Mouse (Mus musculus): ENCODE data around the gene Cbfb. TPM values are rescaled to one million over a fixed set of nuclear protein-coding genes. Genes with fewer than 3 reads are reported as not detected.

Gene Cbfb
- polyA plus RNA-seq (2015; fragmentation: Nextera tagmentation; extraction: Ambion mirVana): 30.7 and 34.8 TPM in 2 replicates

GRCm38 (mm10) chr8:105170381-105171115 is at the start of gene Cbfb:
Gene Cbfb (plus strand): TSS chr8:105170674.

GRCm38 (mm10) chr8:105131509-105131908 is 39.0 kb upstream of the Cbfb start, which contains the start of gene Ces4a:
Gene Ces4a (plus strand): TSS chr8:105131800.

GRCm38 (mm10) chr8:105224413-105225271 is 54.2 kb downstream of the Cbfb start, which contains the start of gene D230025D16Rik:
Gene D230025D16Rik (plus strand): TSS chr8:105225145.

GRCm38 (mm10) chr8:105254966-105255350 is 84.5 kb downstream of the Cbfb start, which contains the start of gene B3gnt9:
Gene B3gnt9 (minus strand): TSS chr8:105255153.

GRCm38 (mm10) chr8:105264024-105264982 is 93.8 kb downstream of the Cbfb start, which contains the start of the genes Tradd and Fbxl8:
Gene Tradd (minus strand): TSS chr8:105264609.
Gene Fbxl8 (plus strand): TSS chr8:105264648.

Other genes starting within 250 kb of the Cbfb start
- gene Ces2e, start 244.4 kb upstream of the Cbfb start, polyA plus RNA-seq (2015; fragmentation: Nextera tagmentation; extraction: Ambion mirVana): not detected in 2 replicates
- not detected in 2 replicates for gene Ces2f, start 223.3 kb upstream of the Cbfb start, polyA plus RNA-seq (2015; fragmentation: Nextera tagmentation; extraction: Ambion mirVana)
- 0.20 and 0.55 TPM in 2 replicates for gene Ces2g, start 209.0 kb upstream of the Cbfb start, polyA plus RNA-seq (2015; fragmentation: Nextera tagmentation; extraction: Ambion mirVana)
- not detected in 2 replicates for gene Ces2h, start 169.8 kb upstream of the Cbfb start, polyA plus RNA-seq (2015; fragmentation: Nextera tagmentation; extraction: Ambion mirVana)
- gene Ces3a, start 122.1 kb upstream of the Cbfb start, polyA plus RNA-seq (2015; fragmentation: Nextera tagmentation; extraction: Ambion mirVana): not detected in 2 replicates
- not detected in 2 replicates for gene Ces3b, start 86.9 kb upstream of the Cbfb start, polyA plus RNA-seq (2015; fragmentation: Nextera tagmentation; extraction: Ambion mirVana)
- gene Ces4a, start 38.9 kb upstream of the Cbfb start, polyA plus RNA-seq (2015; fragmentation: Nextera tagmentation; extraction: Ambion mirVana): 0.14 and 0.15 TPM in 2 replicates
- 19.1 and 19.5 TPM in 2 replicates for gene D230025D16Rik, start 54.5 kb downstream of the Cbfb start, polyA plus RNA-seq (2015; fragmentation: Nextera tagmentation; extraction: Ambion mirVana)
- gene B3gnt9, start 84.5 kb downstream of the Cbfb start, polyA plus RNA-seq (2015; fragmentation: Nextera tagmentation; extraction: Ambion mirVana): 13.8 and 15.8 TPM in 2 replicates
- 13.8 and 16.2 TPM in 2 replicates for gene Tradd, start 93.9 kb downstream of the Cbfb start, polyA plus RNA-seq (2015; fragmentation: Nextera tagmentation; extraction: Ambion mirVana)
- gene Fbxl8, start 94.0 kb downstream of the Cbfb start, polyA plus RNA-seq (2015; fragmentation: Nextera tagmentation; extraction: Ambion mirVana): 1.9 and 2.9 TPM in 2 replicates
- gene Hsf4, start 99.1 kb downstream of the Cbfb start, polyA plus RNA-seq (2015; fragmentation: Nextera tagmentation; extraction: Ambion mirVana): 1.2 and 1.9 TPM in 2 replicates
- gene Nol3, start 105.5 kb downstream of the Cbfb start, polyA plus RNA-seq (2015; fragmentation: Nextera tagmentation; extraction: Ambion mirVana): 9.1 and 9.4 TPM in 2 replicates
- 53.4 and 66.4 TPM in 2 replicates for gene 4931428F04Rik, start 119.2 kb downstream of the Cbfb start, polyA plus RNA-seq (2015; fragmentation: Nextera tagmentation; extraction: Ambion mirVana)
- gene Exoc3l, start 125.4 kb downstream of the Cbfb start, polyA plus RNA-seq (2015; fragmentation: Nextera tagmentation; extraction: Ambion mirVana): 6.0 and 8.7 TPM in 2 replicates
- gene E2f4, start 127.0 kb downstream of the Cbfb start, polyA plus RNA-seq (2015; fragmentation: Nextera tagmentation; extraction: Ambion mirVana): 29.8 and 32.5 TPM in 2 replicates
- 0.76 and 1.2 TPM in 2 replicates for gene Elmo3, start 134.9 kb downstream of the Cbfb start, polyA plus RNA-seq (2015; fragmentation: Nextera tagmentation; extraction: Ambion mirVana)
- 1.1 and 1.2 TPM in 2 replicates for gene Lrrc29, start 155.6 kb downstream of the Cbfb start, polyA plus RNA-seq (2015; fragmentation: Nextera tagmentation; extraction: Ambion mirVana)
- gene Tmem208, start 155.7 kb downstream of the Cbfb start, polyA plus RNA-seq (2015; fragmentation: Nextera tagmentation; extraction: Ambion mirVana): 162 and 168 TPM in 2 replicates
- 0.65 and 1.3 TPM in 2 replicates for gene Fhod1, start 177.3 kb downstream of the Cbfb start, polyA plus RNA-seq (2015; fragmentation: Nextera tagmentation; extraction: Ambion mirVana)
- 10.0 and 13.8 TPM in 2 replicates for gene Slc9a5, start 178.2 kb downstream of the Cbfb start, polyA plus RNA-seq (2015; fragmentation: Nextera tagmentation; extraction: Ambion mirVana)
- gene Plekhg4, start 202.6 kb downstream of the Cbfb start, polyA plus RNA-seq (2015; fragmentation: Nextera tagmentation; extraction: Ambion mirVana): 1.3 and 2.0 TPM in 2 replicates
- gene Kctd19, start 242.8 kb downstream of the Cbfb start, polyA plus RNA-seq (2015; fragmentation: Nextera tagmentation; extraction: Ambion mirVana): not detected in 2 replicates
- gene Lrrc36, start 242.9 kb downstream of the Cbfb start, polyA plus RNA-seq (2015; fragmentation: Nextera tagmentation; extraction: Ambion mirVana): 0.53 and 0.54 TPM in 2 replicates

All from neural tube, postnatal 0 days (tissue).